Mouse (Mus musculus) left cerebral cortex, postnatal 36 days (tissue): ENCODE data around the gene Abraxas1. TPM values are rescaled to one million over a fixed set of nuclear protein-coding genes. Genes with fewer than 3 reads are reported as not detected.

Source experiments
- DNase-seq, 2 experiments: peaks; one replicate each; pipeline ENCODE4 v3.0.0; 2021 to 2022; ENCODE audit warnings: low spot score in 2 of 2, mixed read lengths in 1 of 2
- intact Hi-C: fragments of 180-260 bp; cut with DNase I; formaldehyde crosslinking; loops from one replicate; pipeline ENCODE4 v1.15.1; 2025
- total RNA-seq, 2 experiments: library from RNA; stranded (reverse); gene quantifications; 2 replicates each; pipeline ENCODE4 v1.2.3; 2021

The Abraxas1 gene
- total RNA-seq = 1 to 10 TPM; 7.1 to 7.3 TPM

GRCm38 (mm10) chr5:100820483-100821184 is at the start of gene Abraxas1:
TSS of gene Abraxas1 (minus strand) at chr5:100820965.
- DNase-seq = peak; percentile 85 to 90
- intact Hi-C loops = no loop called here

- intact Hi-C loops = no loop called here
- DNase-seq = no peak
These were observed 48.6 kb upstream of the Abraxas1 start for GRCm38 (mm10) chr5:100869197-100869895.

GRCm38 (mm10) chr5:100866183-100866582 is 45.4 kb upstream of the Abraxas1 start:
- intact Hi-C loops = no loop called here
- DNase-seq = no peak

GRCm38 (mm10) chr5:100864438-100864837 is 43.7 kb upstream of the Abraxas1 start:
- no peak for DNase-seq
- intact Hi-C loops = no loop called here

GRCm38 (mm10) chr5:100863091-100863490 is 42.3 kb upstream of the Abraxas1 start:
- intact Hi-C loops = no loop called here
- no peak for DNase-seq

GRCm38 (mm10) chr5:100861811-100862210 is 41.0 kb upstream of the Abraxas1 start:
- no peak for DNase-seq
- intact Hi-C loops = no loop called here

GRCm38 (mm10) chr5:100861140-100861539 is 40.4 kb upstream of the Abraxas1 start:
- DNase-seq = no peak
- intact Hi-C loops = no loop called here

GRCm38 (mm10) chr5:100860417-100861053 is 39.8 kb upstream of the Abraxas1 start:
- intact Hi-C loops = no loop called here
- DNase-seq = no peak

GRCm38 (mm10) chr5:100856552-100856951 is 35.8 kb upstream of the Abraxas1 start:
- DNase-seq = no peak
- intact Hi-C loops = no loop called here

- DNase-seq = no peak
- intact Hi-C loops = no loop called here
These were observed 33.2 kb upstream of the Abraxas1 start for GRCm38 (mm10) chr5:100853963-100854362.

- no peak for DNase-seq
- intact Hi-C loops = loop anchor here (2.0 to 10.0 kb wide), 2 partner anchors 48 to 818 kb away; partner anchors contain the start of genes Helq, Mrps18c and Nkx6-1
These were observed 26.4 kb upstream of the Abraxas1 start for GRCm38 (mm10) chr5:100847143-100847542.

- intact Hi-C loops = loop anchor here (2.0 to 10.0 kb wide), 2 partner anchors 48 to 818 kb away; partner anchors contain the start of genes Helq, Mrps18c and Nkx6-1
- no peak for DNase-seq
These were observed 25.8 kb upstream of the Abraxas1 start for GRCm38 (mm10) chr5:100846599-100846920.

GRCm38 (mm10) chr5:100845848-100846598 is 25.3 kb upstream of the Abraxas1 start:
- peak; percentile 64 to 69 for DNase-seq
- intact Hi-C loops = loop anchor here (2.0 to 10.0 kb wide), 2 partner anchors 47 to 819 kb away; partner anchors contain the start of genes Helq, Mrps18c and Nkx6-1

- intact Hi-C loops = loop anchor here (10.0 kb wide), 1 partner anchor 819 kb away; the partner anchor contains the start of gene Nkx6-1
These were observed 24.7 kb upstream of the Abraxas1 start, which contains the start of gene Gpat3 for GRCm38 (mm10) chr5:100845485-100845847. TSS of gene Gpat3 (plus strand) at chr5:100845713.

GRCm38 (mm10) chr5:100844485-100844884 is 23.7 kb upstream of the Abraxas1 start:
- DNase-seq = no peak
- intact Hi-C loops = loop anchor here (10.0 kb wide), 1 partner anchor 820 kb away; the partner anchor contains the start of gene Nkx6-1

More at GRCm38 (mm10) chr5:100845485-100845847, 24.7 kb upstream of the Abraxas1 start, which contains the start of gene Gpat3:
- peak in 1 of 2 experiments; percentile 23 for DNase-seq

- intact Hi-C loops = no loop called here
- no peak for DNase-seq
These were observed 17.1 kb upstream of the Abraxas1 start for GRCm38 (mm10) chr5:100837907-100838306.

- no peak for DNase-seq
- intact Hi-C loops = no loop called here
These were observed 15.2 kb upstream of the Abraxas1 start for GRCm38 (mm10) chr5:100835862-100836538.

GRCm38 (mm10) chr5:100833841-100834240 is 13.1 kb upstream of the Abraxas1 start:
- no peak for DNase-seq
- intact Hi-C loops = no loop called here

GRCm38 (mm10) chr5:100832680-100833079 is 11.9 kb upstream of the Abraxas1 start:
- intact Hi-C loops = no loop called here
- no peak for DNase-seq
